Mouse (Mus musculus): ENCODE data around the gene Tnfrsf22. TPM values are rescaled to one million over a fixed set of nuclear protein-coding genes. Genes with fewer than 3 reads are reported as not detected.

The Tnfrsf22 gene
- polyA plus RNA-seq, 2 experiments, result 13.0 to 20.5 TPM

DNA sequence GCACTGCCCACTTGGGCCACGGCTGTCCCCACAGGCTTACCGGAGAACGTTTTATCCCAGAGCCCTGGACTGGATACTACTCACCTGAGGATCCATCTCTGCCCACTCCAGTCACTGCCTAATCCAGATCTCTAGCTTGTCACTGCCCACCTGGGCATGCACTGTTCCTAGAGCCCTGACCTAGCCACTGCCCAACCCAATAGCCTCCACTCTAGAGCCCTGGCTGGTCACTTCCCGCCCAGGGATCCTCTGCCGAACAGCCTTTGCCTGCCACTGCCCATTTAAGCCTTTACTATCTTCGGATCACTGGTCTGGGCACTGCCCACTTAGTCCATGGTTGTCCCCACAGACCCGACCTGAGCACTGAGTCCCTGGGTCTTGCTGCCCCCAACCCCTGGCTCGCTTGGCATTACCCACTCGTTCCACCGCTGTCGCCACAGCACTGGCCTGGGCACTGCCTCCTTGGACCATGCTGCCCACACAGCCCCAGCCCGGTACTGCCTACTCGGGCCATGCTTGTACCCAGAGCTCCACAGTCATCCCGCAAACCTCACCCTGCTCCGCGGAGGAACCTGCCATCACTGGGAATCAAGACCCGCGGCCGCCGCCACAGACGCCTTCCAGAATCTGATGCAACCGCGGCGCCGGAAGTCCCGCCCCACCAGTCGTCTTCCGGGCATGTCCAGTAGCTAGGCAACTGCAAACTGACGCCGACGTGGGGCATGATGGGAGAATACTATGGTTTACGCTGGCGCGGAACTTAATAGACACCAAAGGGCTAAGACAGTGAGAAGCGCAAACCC is 49.8 kb downstream of the Tnfrsf22 start, which contains the start of gene Cars:
TSS of gene Cars (minus strand) at position 663 of the 803 bp plus-strand sequence.
- H3K27me3 ChIP-seq (ENCODE audit: control insufficient read depth, insufficient read depth, low read length), result no peaks in the 10 kb centered on the region
- peak; percentile 96 for ATAC-seq (ENCODE audit: low FRiP score, low read depth)
- WGBS, result 3% methylated on average over 35 of the region's 35 CpGs
- H3K27ac ChIP-seq (replicated peaks; ENCODE audit: low read depth, low read length), result no peak within 1 kb of the TSS
- H3K9ac ChIP-seq (ENCODE audit: low read depth, low read length, severe bottlenecking), result peak within 1 kb of the TSS; percentile 87
- peaks cover 7% of the 10 kb centered on the region; the same call in 1 of the 2 replicates for H3K36me3 ChIP-seq (ENCODE audit: control insufficient read depth, insufficient read depth, low read length)
- no peaks in the 10 kb centered on the region for H3K9me3 ChIP-seq (ENCODE audit: control insufficient read depth, low read length)
- H3K4me2 ChIP-seq (replicated peaks; ENCODE audit: low read depth, low read length, severe bottlenecking), result peak within 1 kb of the TSS; percentile 74
- H3K4me3 ChIP-seq (replicated peaks; ENCODE audit: low read length), result peak within 1 kb of the TSS; percentile 74
- 0 out of 2 replicates have a peak, but pooled peaks have one; percentile 11 for TF ChIP-seq POLR2A (IDR thresholded peaks at IDR 0.05; ENCODE audit: borderline replicate concordance, extremely low read depth, insufficient read depth, insufficient read length)
- peak; percentile 98 for DNase-seq (ENCODE audit: low spot score)
- H3K4me1 ChIP-seq (ENCODE audit: control insufficient read depth, insufficient read depth, low read length), result peaks cover 13% of the 10 kb centered on the region

DNA sequence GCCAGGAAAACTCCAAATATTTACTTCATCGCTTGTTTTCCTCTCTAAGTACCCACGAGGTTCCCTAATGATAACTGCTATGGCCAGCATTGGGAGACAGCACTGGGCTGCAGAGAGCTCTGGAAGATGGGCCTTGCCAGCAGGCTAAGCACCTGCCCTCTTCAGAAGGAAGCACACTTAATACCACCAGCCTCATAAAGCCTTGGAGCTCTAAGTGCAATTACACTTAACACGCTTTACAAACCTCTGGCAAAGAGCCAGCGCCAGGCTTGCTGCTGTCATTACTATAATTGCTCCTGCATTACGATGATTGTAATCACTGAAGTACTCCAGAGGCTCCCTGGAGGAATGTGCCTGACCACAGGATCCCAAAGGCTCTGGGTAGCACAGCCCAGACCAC is 54.6 kb downstream of the Tnfrsf22 start:
- no peak overlapping the region for H3K4me3 ChIP-seq (replicated peaks; ENCODE audit: low read length)
- H3K27me3 ChIP-seq (ENCODE audit: control insufficient read depth, insufficient read depth, low read length), result no peaks in the 10 kb centered on the region
- no peak for TF ChIP-seq POLR2A (IDR thresholded peaks at IDR 0.05; ENCODE audit: borderline replicate concordance, extremely low read depth, insufficient read depth, insufficient read length)
- H3K9ac ChIP-seq (ENCODE audit: low read depth, low read length, severe bottlenecking), result no peak overlapping the region
- ATAC-seq (ENCODE audit: low FRiP score, low read depth), result no peak
- no peak for DNase-seq (ENCODE audit: low spot score)
- H3K4me1 ChIP-seq (ENCODE audit: control insufficient read depth, insufficient read depth, low read length), result peaks cover 7% of the 10 kb centered on the region
- H3K9me3 ChIP-seq (ENCODE audit: control insufficient read depth, low read length), result no peaks in the 10 kb centered on the region
- peaks cover 21% of the 10 kb centered on the region; the same call in 1 of the 2 replicates for H3K36me3 ChIP-seq (ENCODE audit: control insufficient read depth, insufficient read depth, low read length)
- H3K27ac ChIP-seq (replicated peaks; ENCODE audit: low read depth, low read length), result no peak overlapping the region
- 42% methylated on average over 5 of the region's 5 CpGs for WGBS
- no peak overlapping the region for H3K4me2 ChIP-seq (replicated peaks; ENCODE audit: low read depth, low read length, severe bottlenecking)

DNA sequence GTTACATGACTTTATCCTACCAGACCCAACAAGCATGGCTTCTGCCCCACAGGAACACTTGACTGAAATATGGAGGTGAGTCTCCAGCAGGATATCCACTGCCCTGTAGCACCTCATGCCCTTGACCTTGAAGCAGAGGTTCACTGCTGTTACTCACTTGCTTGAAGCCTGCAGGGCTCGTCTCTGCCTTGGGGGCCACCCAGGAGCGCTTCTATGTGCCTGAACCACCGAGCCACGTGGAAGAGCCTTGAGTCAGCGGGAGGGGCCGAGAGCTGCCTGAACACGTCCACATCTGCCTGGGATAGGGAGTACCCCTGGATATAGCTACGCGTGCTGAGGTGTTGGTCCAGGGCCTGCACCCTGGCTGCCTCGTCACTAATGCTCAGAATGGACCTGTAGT is 57.2 kb downstream of the Tnfrsf22 start:
- Histone ChIP-seq H3K9me3 (ENCODE audit: control insufficient read depth, low read length) (no peaks in the 10 kb centered on the region), H3K27ac (replicated peaks; ENCODE audit: low read depth, low read length) (no peak overlapping the region), H3K4me1 (ENCODE audit: control insufficient read depth, insufficient read depth, low read length) (no peaks in the 10 kb centered on the region), H3K9ac (ENCODE audit: low read depth, low read length, severe bottlenecking) (no peak overlapping the region), H3K4me3 (replicated peaks; ENCODE audit: low read length) (no peak overlapping the region), H3K4me2 (replicated peaks; ENCODE audit: low read depth, low read length, severe bottlenecking) (no peak overlapping the region), H3K27me3 (ENCODE audit: control insufficient read depth, insufficient read depth, low read length) (no peaks in the 10 kb centered on the region), H3K36me3 (ENCODE audit: control insufficient read depth, insufficient read depth, low read length) (peaks cover 39% of the 10 kb centered on the region)
- DNase-seq (ENCODE audit: low spot score) (no peak), ATAC-seq (ENCODE audit: low FRiP score, low read depth) (no peak)
- TF ChIP-seq POLR2A (IDR thresholded peaks at IDR 0.05; ENCODE audit: borderline replicate concordance, extremely low read depth, insufficient read depth, insufficient read length), result no peak
- WGBS, result 76% methylated on average over 10 of the region's 10 CpGs

DNA sequence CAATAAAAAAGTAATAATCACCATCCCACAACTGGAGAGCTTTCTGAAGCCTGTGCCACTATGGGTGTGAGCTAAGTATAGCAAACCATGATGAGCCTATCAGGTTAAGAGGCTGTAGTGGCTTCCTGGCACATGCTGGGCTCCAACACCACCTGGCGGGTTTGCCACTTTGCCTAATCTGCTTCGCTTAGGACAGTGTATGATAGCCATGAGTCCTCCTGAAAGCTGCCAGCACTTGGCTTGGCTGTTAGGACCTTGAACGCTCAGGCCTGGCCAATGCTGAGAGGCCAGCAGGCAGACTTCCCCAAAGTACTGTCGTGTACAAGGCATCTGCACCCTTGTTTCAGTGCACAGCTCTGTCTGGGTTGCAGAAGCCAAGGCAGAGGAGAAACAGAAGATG is 61.5 kb downstream of the Tnfrsf22 start:
- DNase-seq (ENCODE audit: low spot score) (no peak), ATAC-seq (ENCODE audit: low FRiP score, low read depth) (no peak)
- no peaks in the 10 kb centered on the region for H3K27me3 ChIP-seq (ENCODE audit: control insufficient read depth, insufficient read depth, low read length)
- WGBS, result 92% methylated on average over 4 of the region's 4 CpGs
- peaks cover 69% of the 10 kb centered on the region for H3K36me3 ChIP-seq (ENCODE audit: control insufficient read depth, insufficient read depth, low read length)
- no peak for TF ChIP-seq POLR2A (IDR thresholded peaks at IDR 0.05; ENCODE audit: borderline replicate concordance, extremely low read depth, insufficient read depth, insufficient read length)
- no peak overlapping the region for H3K9ac ChIP-seq (ENCODE audit: low read depth, low read length, severe bottlenecking)
- no peak overlapping the region for H3K4me3 ChIP-seq (replicated peaks; ENCODE audit: low read length)
- no peaks in the 10 kb centered on the region for H3K4me1 ChIP-seq (ENCODE audit: control insufficient read depth, insufficient read depth, low read length)
- no peak overlapping the region for H3K4me2 ChIP-seq (replicated peaks; ENCODE audit: low read depth, low read length, severe bottlenecking)
- no peak overlapping the region for H3K27ac ChIP-seq (replicated peaks; ENCODE audit: low read depth, low read length)
- no peaks in the 10 kb centered on the region for H3K9me3 ChIP-seq (ENCODE audit: control insufficient read depth, low read length)

DNA sequence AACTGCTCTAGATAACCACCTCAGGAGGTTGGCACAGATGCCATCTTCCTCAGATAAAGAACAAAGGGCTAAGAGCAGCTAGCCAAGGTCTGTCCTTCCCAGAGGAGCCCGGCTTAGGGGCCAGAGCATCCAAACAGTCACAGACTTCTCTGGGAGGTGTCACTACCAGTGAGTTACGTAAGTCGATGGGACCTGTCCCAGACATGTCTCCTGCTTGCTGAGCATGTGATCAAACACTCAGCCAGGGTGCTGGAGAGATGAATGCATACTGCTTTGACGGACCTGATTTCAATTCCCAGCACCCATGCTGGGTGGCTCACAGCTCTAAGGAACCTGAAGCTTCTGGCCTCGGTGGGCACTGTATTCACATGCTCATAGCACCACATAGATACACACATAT is 61.9 kb downstream of the Tnfrsf22 start:
- no peaks in the 10 kb centered on the region for H3K9me3 ChIP-seq (ENCODE audit: control insufficient read depth, low read length)
- 83% methylated on average over 5 of the region's 5 CpGs for WGBS
- peaks cover 72% of the 10 kb centered on the region for H3K36me3 ChIP-seq (ENCODE audit: control insufficient read depth, insufficient read depth, low read length)
- DNase-seq (ENCODE audit: low spot score) (no peak), ATAC-seq (ENCODE audit: low FRiP score, low read depth) (no peak)
- no peak overlapping the region for H3K4me3 ChIP-seq (replicated peaks; ENCODE audit: low read length)
- no peaks in the 10 kb centered on the region for H3K4me1 ChIP-seq (ENCODE audit: control insufficient read depth, insufficient read depth, low read length)
- no peak for TF ChIP-seq POLR2A (IDR thresholded peaks at IDR 0.05; ENCODE audit: borderline replicate concordance, extremely low read depth, insufficient read depth, insufficient read length)
- H3K4me2 ChIP-seq (replicated peaks; ENCODE audit: low read depth, low read length, severe bottlenecking), result no peak overlapping the region
- H3K27ac ChIP-seq (replicated peaks; ENCODE audit: low read depth, low read length), result no peak overlapping the region
- H3K27me3 ChIP-seq (ENCODE audit: control insufficient read depth, insufficient read depth, low read length), result no peaks in the 10 kb centered on the region
- H3K9ac ChIP-seq (ENCODE audit: low read depth, low read length, severe bottlenecking), result no peak overlapping the region

Other genes with a start within 250 kb of the Tnfrsf22 start
- 1,048 and 1,240 TPM in 2 replicates for gene Cdkn1c, start 188.6 kb downstream of the Tnfrsf22 start, polyA plus RNA-seq (2012; rRNA removed)
- 2,054 and 2,200 TPM in 2 replicates for gene Cdkn1c, start 188.6 kb downstream of the Tnfrsf22 start, polyA plus RNA-seq (2014; fragmentation: Nextera tagmentation; extraction: Ambion mirVana)
- gene Slc22a18, start 175.9 kb downstream of the Tnfrsf22 start, polyA plus RNA-seq (2012; rRNA removed), result 3.3 and 5.3 TPM in 2 replicates
- 2.3 and 2.6 TPM in 2 replicates for gene Slc22a18, start 175.9 kb downstream of the Tnfrsf22 start, polyA plus RNA-seq (2014; fragmentation: Nextera tagmentation; extraction: Ambion mirVana)
- gene Phlda2, start 146.5 kb downstream of the Tnfrsf22 start, polyA plus RNA-seq (2012; rRNA removed), result 23.3 and 34.7 TPM in 2 replicates
- gene Phlda2, start 146.5 kb downstream of the Tnfrsf22 start, polyA plus RNA-seq (2014; fragmentation: Nextera tagmentation; extraction: Ambion mirVana), result 13.7 and 14.1 TPM in 2 replicates
- 146 and 192 TPM in 2 replicates for gene Nap1l4, start 100.6 kb downstream of the Tnfrsf22 start, polyA plus RNA-seq (2012; rRNA removed)
- 116 and 121 TPM in 2 replicates for gene Nap1l4, start 100.6 kb downstream of the Tnfrsf22 start, polyA plus RNA-seq (2014; fragmentation: Nextera tagmentation; extraction: Ambion mirVana)
- gene Cars, start 49.6 kb downstream of the Tnfrsf22 start, polyA plus RNA-seq (2012; rRNA removed), result 35.9 and 48.0 TPM in 2 replicates
- gene Cars, start 49.6 kb downstream of the Tnfrsf22 start, polyA plus RNA-seq (2014; fragmentation: Nextera tagmentation; extraction: Ambion mirVana), result 48.9 and 55.8 TPM in 2 replicates
- gene Tnfrsf26, start 20.9 kb downstream of the Tnfrsf22 start, polyA plus RNA-seq (2012; rRNA removed), result 0.35 and 0.51 TPM in 2 replicates
- 0.54 and 0.61 TPM in 2 replicates for gene Tnfrsf26, start 20.9 kb downstream of the Tnfrsf22 start, polyA plus RNA-seq (2014; fragmentation: Nextera tagmentation; extraction: Ambion mirVana)
- 5.5 TPM in 2 replicates for gene Tnfrsf23, start 36.2 kb upstream of the Tnfrsf22 start, polyA plus RNA-seq (2012; rRNA removed)
- gene Tnfrsf23, start 36.2 kb upstream of the Tnfrsf22 start, polyA plus RNA-seq (2014; fragmentation: Nextera tagmentation; extraction: Ambion mirVana), result 2.8 and 3.2 TPM in 2 replicates
- gene Osbpl5, start 107.3 kb upstream of the Tnfrsf22 start, polyA plus RNA-seq (2012; rRNA removed), result 60.4 and 70.7 TPM in 2 replicates
- gene Osbpl5, start 107.3 kb upstream of the Tnfrsf22 start, polyA plus RNA-seq (2014; fragmentation: Nextera tagmentation; extraction: Ambion mirVana), result 51.3 and 52.4 TPM in 2 replicates
- gene Mrgprg, start 117.3 kb upstream of the Tnfrsf22 start, polyA plus RNA-seq (2012; rRNA removed), result not detected in 2 replicates
- gene Mrgprg, start 117.3 kb upstream of the Tnfrsf22 start, polyA plus RNA-seq (2014; fragmentation: Nextera tagmentation; extraction: Ambion mirVana), result not detected in 2 replicates
- 2.1 and 3.0 TPM in 2 replicates for gene Mrgpre, start 134.8 kb upstream of the Tnfrsf22 start, polyA plus RNA-seq (2012; rRNA removed)
- 1.5 and 1.9 TPM in 2 replicates for gene Mrgpre, start 134.8 kb upstream of the Tnfrsf22 start, polyA plus RNA-seq (2014; fragmentation: Nextera tagmentation; extraction: Ambion mirVana)
- 14.0 and 16.9 TPM in 2 replicates for gene Nadsyn1, start 173.2 kb upstream of the Tnfrsf22 start, polyA plus RNA-seq (2012; rRNA removed)
- gene Nadsyn1, start 173.2 kb upstream of the Tnfrsf22 start, polyA plus RNA-seq (2014; fragmentation: Nextera tagmentation; extraction: Ambion mirVana), result 5.4 and 5.5 TPM in 2 replicates
- gene Dhcr7, start 173.5 kb upstream of the Tnfrsf22 start, polyA plus RNA-seq (2012; rRNA removed), result 82.8 and 98.4 TPM in 2 replicates
- 42.8 and 52.7 TPM in 2 replicates for gene Dhcr7, start 173.5 kb upstream of the Tnfrsf22 start, polyA plus RNA-seq (2014; fragmentation: Nextera tagmentation; extraction: Ambion mirVana)
- not detected in 2 replicates for gene Gm498, start 217.2 kb upstream of the Tnfrsf22 start, polyA plus RNA-seq (2012; rRNA removed)
- not detected in 2 replicates for gene Gm498, start 217.2 kb upstream of the Tnfrsf22 start, polyA plus RNA-seq (2014; fragmentation: Nextera tagmentation; extraction: Ambion mirVana)